Mouse (Mus musculus) E14TG2a.4 (cell line): ENCODE data around the gene Nfe2l1.

Experiments used
- CTCF ChIP-seq: conservative IDR thresholded peaks from 2 replicates; pipeline ENCODE4 v1.5.1; 2014; ENCODE audit warnings: low read length
- NANOG ChIP-seq: IDR thresholded peaks from 2 replicates; pipeline ENCODE4 v1.6.1; 2014; ENCODE audit warnings: borderline replicate concordance, low read length, mixed read lengths

DNA sequence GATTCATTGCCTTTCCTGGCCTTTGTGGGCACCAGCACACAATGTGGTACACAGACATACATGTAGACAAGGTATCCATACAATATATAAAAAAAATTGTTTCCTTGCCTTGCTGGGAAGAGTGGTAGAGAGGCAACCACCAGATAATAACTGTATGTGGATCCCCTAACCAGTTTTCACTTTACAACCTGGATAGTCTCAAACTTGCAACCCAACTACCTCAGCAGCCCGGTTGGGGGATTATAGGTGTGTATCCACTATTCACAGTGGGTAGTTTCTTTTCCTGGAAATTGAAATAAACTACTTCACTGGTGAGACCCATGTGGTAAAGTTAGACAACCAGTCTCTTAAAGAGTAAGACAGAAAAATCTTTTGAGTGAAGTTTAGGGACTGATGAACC, 13.3 kb downstream of the Nfe2l1 start:
- TF ChIP-seq CTCF: no peak
- no peak for TF ChIP-seq NANOG
